Mouse (Mus musculus) adrenal gland, postnatal 25 days (tissue): Measurements from ENCODE around the gene Hoxa13. TPM values are rescaled to one million over a fixed set of nuclear protein-coding genes. Genes with fewer than 3 reads are reported as not detected.
A peak's percentile ranks its signal among the peaks of the same experiment; 100 is the strongest.

Source experiments
- DNase-seq: peaks from one replicate; pipeline ENCODE4 v3.0.0; 2021; ENCODE audit warnings: mixed read lengths
- total RNA-seq: library from RNA; stranded (reverse); gene quantifications from 2 replicates; pipeline ENCODE4 v1.2.3, GENCODE M21; 2021

Hoxa13 gene
- total RNA-seq, 1 experiment from 2014 or later = not detected

DNA sequence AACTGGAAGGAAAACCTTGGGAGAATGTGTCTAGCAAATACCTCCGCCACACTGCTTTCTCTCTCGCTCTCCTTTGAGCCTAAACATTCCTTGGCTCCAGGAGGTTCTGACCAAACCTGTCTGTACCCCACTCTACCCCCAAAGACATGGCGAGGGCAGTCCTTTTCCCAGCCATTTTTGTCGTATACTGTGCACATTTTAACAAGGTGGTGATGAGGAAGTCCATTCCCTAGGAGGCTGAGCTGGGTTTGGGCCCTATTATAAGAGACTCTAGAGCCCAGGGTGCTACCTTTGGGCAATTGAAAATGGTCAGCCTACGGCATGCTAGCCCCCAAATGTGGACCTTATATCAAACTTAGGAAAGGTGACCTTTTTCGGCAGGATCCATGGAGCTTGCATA is 24.8 kb downstream of the Hoxa13 start:
- DNase-seq = no peak

- no peak for DNase-seq
These were observed 25.4 kb downstream of the Hoxa13 start for GRCm38 (mm10) chr6:52235267-52235666.

DNA sequence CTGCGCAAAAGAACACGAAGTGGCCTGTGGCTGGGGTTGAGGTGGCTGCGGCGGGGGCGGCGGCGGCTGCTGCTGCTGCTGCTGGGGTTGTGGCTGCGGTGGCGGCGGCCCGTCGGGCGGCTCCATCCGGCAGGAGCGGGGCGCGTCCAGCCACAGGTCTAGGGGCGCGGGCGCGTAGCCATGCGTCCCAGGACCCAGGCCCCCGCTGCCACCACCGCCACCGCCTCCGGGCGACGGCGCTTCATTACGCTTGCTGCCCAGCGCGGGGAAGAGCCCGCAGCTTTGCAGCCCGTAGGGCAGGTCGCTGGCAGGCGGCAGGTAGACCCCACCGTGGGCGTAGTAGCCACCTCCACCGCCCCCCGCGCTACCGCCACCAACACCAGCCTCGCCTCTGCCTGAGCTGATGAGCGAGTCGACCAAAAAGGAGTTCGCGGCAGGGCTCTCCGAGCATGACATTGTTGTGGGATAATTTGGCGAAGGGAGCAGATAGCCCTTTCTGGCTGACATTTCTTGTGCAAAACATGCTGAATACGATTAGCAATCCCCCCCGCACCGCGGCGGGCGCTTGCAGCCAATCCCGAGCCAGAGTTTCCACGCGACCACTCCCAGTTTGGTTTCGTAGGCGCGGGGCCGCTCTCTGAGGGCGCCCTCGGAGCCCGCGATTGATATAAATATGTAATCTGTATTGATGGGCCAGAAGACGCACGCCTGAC is 26.1 kb downstream of the Hoxa13 start:
- DNase-seq = no peak

GRCm38 (mm10) chr6:52233546-52234427 is 26.9 kb downstream of the Hoxa13 start:
- DNase-seq = no peak

DNA sequence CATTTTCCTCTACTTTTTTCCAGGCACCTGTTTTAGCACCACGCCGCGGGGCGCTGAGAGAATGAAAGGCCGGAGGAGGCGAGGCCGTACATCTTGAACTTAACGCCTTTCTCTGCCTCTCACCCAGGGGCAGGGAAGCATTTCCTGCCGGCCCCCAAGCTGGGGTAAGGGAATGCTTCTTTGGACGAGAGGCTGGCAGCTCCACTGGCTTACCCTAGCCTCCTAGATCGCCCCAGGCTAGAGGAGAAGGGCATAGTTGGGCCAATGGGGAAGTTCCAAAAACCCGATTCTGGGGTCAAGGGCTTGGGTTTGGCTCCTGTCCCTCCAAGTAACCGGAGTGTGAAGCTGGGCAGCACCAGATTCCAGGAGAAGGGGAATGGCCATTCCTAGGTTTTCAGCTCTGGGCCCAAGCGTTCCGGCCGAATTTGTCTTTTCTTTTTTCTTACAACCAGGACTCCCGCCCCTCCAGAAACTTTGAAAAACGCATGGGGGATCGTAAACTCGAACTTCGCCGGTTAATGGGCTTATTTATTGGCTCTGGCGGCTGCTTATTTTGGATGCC is 27.6 kb downstream of the Hoxa13 start:
- DNase-seq = no peak

DNA sequence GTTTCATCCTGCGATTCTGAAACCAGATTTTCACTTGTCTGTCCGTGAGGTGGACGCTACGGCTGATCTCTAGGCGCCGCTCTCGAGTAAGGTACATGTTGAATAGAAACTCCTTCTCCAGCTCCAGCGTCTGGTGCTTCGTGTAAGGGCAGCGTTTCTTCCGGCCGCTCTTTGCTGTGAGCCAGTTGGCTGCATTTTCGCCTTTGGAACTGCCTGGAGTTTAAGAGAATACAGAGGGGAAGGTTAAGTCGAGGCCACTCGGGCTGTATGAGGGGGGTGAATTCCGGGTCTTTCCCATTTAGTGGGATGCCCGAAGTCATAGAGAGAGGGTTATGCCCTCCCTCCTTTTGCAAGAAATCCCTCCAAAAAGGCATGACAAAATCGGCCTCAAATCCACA is 28.1 kb downstream of the Hoxa13 start:
- DNase-seq = no peak

DNA sequence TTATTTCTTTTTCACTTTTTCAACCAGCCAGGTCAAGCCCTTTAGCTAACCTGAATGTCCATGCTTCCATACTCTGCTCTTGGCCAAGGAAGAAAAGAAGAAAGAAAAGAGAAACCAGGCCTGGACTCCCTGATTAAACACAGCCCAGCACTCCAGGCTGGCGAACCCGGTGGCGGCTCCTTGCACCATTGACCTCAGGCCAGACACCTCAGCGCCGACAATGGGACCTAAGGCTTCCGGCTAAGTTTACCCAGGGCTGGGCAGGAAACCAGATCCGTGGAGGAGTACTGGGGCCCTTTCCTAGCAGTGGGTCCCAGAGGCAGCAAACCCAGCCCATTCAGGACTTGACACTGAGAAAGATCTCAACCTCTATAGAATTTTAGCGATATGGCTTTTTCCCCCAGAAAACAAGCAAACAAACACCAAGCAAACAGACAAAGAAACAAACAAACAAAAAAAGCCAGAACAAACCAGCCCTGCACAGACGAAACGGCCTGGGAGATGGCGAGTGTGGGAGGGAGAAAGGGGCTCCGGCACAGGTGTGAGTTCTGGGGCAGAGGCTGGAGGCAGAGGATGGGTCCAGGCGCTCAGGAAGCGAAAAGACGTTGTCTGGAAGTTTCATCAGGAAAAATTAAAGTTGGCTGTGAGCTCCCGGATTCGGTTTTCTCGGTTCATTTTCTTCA is 28.7 kb downstream of the Hoxa13 start:
- no peak for DNase-seq

DNA sequence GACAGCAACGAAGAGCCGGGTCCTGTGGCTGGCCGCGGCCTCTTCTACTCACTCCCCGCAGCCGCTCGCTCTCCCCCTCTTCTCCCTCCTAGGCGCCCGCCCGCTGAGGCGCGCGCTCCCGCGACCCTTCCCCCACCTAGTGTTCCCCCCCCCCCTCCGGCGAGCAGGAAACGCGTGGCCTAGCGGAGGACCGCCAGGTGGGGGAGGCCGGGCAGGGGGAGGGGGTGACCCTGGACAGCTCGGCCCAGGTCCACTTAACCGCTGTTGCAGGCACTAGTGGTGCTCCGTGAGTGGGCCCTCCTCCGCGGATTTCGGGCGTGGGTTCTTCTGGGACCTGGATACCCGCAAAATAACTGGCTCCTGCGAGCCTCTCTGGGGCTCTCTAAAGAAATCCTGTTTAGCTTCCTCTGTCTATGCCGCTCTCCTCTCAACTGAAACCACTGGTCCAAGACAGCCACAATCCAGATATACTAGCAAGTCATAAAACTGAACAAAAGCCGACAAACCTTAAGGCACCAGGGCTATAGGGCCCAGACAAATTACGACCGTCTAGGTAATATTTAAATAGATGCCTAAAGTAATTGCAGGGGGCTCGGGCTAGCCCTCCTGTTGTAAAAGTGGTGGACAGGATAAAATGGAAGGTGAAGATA is 30.0 kb downstream of the Hoxa13 start, which contains the start of gene Hoxa9:
Gene Hoxa9, minus strand, starts transcription at position 574 of the 650 bp plus-strand sequence.
- no peak for DNase-seq

DNA sequence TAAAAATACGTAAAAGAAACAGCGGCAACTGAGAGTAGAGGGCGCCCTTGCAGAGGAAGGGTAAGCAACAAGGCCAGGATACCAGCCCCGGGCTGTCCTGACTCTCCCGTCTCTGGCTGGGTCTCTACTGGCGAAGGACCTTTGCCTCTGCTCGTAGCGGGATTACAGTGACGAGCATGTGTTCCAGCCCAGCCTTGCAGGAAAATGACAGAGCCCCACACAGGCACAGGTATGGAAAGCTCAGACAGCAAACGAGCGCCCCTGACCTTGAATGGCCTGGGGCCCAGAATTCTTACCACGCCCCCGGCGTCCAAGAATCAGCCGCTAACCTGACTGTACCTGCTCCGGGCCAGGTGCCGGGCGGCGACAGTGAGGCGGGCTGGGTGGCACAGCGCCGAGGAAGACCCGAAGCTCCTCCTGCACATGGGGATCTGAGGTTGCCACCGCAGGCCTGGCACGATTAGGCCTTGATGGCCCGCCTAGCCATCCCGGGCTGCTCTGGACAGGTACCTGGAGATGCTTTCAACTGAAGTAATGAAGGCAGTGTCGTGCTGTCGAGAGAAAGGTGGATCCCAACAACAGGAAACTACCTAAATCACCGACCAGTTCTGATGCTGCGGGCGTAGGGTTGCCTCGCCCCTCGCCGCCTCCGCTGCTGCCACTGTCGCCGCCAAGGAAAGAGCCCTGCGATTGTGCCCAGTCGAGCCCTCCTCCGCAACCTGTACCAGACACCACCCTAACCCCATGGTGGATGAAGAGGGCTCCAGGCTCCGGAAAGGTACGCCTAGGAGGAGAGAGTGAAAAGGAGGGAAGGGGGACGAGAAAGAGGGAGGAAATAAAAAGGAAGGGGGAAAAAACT is 30.9 kb downstream of the Hoxa13 start:
- no peak for DNase-seq

GRCm38 (mm10) chr6:52228475-52229465 is 31.9 kb downstream of the Hoxa13 start:
- no peak for DNase-seq

DNA sequence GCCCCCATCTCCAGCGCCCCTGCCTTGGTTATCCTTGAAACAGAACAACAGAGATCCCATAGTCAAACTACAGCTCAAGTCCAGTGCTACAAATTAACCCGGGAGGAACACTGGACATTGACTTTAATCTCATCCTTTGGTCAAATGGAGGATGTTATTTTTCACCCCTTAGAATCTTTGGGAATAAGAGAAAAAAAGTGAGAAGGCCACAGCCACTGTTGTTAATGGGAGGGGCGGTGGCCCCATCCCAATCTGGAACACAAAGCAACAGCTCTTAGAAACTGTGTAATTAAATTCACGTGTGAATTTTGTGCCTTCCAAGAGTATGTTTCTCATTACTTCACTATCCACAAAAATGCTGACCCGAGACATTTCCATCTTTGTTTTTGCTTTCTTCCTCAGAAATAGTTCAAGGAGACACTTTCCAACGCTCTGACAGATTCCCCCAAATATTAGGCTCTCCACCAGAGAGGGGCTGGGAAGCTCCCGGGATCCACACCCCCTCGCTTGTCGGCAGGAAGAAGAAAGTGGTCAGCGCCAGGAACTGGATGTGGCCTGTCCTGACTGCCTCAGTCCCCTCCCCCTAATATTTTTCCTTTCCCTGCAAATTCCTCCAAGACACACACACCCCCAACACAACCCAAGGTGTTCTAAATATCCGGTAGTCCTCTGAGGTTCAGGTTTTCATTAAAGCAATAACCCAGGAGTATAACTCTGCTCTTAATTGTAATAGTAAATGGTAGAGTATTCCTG is 33.0 kb downstream of the Hoxa13 start:
- no peak for DNase-seq

GRCm38 (mm10) chr6:52226569-52227257 is 34.0 kb downstream of the Hoxa13 start:
- peak; percentile 20 for DNase-seq

DNA sequence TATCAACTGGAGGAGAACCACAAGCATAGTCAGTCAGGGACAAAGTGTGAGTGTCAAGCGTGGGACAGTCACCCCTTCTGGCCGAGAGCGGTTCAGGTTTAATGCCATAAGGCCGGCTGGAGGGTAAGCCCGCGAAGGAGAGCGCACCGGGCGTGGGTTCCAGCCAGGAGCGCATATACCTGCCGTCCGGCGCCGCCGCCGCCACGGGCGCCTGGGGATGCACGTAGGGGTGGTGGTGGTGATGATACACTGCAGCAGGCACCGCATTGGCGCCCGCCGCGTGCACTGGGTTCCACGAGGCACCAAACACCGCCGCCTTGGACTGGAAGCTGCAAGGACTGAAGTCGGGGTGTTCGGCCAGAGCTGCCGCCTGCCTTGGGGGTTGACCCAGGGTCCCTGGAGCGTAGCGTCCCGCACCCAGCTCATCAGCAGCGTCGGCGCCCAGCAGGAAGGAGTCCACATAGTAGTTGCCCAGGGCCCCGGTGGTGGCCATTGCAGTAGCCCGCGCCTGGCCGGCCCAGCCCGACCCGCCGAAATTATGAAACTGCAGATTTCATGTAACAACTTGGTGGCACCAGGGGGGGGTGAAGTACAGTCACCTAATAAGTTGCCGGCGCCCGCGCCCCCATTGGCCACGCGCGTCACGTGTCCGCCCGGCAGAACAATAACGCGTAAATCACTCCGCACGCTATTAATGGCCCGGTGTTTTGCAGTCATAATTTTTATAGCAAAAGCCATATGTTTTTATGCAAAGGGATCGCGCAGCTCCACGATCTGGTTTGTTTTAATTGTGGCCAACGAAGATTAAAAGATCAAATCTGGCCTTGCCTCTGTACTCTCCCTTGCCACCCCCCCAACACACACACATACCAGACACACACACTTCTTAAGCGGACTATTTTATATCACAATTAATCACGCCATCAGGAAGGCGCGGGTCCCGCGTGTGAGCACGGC is 34.8 kb downstream of the Hoxa13 start:
- no peak for DNase-seq

GRCm38 (mm10) chr6:52224895-52225611 is 35.6 kb downstream of the Hoxa13 start:
- no peak for DNase-seq

DNA sequence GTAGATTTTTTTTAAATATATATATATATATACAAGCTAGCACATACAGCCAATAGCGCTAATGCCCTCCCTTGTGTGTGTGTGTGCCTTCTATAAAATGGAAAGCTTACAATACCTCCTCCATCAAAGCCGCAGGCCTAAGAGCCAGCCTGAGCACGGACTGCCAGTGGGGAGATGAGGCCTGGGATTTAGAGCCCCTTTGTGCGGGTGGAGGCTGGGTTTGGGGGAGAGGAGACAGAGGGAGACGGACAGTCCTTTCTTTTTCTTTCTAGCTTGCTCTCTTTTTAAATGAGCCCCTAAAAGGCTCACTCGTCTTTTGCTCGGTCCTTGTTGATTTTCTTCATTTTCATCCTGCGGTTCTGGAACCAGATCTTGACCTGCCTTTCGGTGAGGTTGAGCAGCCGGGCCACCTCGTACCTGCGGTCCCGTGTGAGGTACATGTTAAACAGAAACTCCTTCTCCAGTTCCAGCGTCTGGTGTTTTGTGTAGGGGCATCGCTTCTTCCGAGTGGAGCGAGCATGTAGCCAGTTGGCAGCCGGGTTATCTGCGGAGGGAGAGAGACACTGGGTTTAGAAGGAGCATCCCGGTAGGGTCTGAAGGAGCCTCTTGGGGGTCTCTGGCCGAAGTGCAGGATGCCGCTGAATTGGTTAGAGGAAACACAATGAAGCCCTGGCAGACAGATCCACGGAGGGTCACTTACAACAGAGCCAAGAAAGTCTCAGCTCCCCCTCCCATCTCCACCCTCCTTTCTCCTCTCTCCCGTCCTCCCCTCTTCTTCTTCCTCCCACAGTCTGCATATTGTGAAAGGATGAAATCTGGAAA is 36.5 kb downstream of the Hoxa13 start:
- no peak for DNase-seq
